Mouse (Mus musculus) left cerebral cortex, postnatal 10 days (tissue): ENCODE results near the gene Cd36. TPM values are rescaled to one million over a fixed set of nuclear protein-coding genes. Genes with fewer than 3 reads are reported as not detected.

ENCODE experiments used
- DNase-seq, 2 experiments: peaks; one replicate each; pipeline ENCODE4 v3.0.0; 2021 to 2022; ENCODE audit warnings: low spot score in 2 of 2, mixed read lengths in 1 of 2; ENCODE audit errors: extremely low spot score in 1 of 2
- intact Hi-C: fragments of 180-260 bp; cut with DNase I; formaldehyde crosslinking; loops from one replicate; pipeline ENCODE4 v1.15.1; 2025
- total RNA-seq, 2 experiments: library from RNA; stranded (reverse); gene quantifications; 2 replicates each; pipeline ENCODE4 v1.2.3; 2021

Cd36 gene
- total RNA-seq, 2 experiments from 2014 or later: 3.5 to 3.8 TPM

DNA sequence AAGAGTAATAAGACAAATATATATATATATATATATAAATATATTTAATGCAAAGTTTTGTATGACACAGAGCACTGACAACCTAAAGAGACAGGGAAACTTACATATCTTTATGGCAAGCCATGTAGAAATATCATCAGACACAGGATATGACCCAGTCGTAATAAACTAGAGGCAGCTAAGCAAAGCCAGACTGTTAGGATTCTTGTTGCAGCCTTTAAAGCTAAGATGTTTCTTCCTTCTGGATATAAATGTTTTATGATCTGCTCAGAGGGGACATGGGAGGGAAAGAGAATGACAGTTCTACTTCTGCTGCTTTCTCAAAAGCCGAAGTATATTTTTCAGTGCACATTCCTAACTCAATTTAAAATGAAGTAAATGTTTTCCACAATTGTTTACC lies 14.3 kb downstream of the Cd36 start:
- intact Hi-C loops: no loop called here

DNA sequence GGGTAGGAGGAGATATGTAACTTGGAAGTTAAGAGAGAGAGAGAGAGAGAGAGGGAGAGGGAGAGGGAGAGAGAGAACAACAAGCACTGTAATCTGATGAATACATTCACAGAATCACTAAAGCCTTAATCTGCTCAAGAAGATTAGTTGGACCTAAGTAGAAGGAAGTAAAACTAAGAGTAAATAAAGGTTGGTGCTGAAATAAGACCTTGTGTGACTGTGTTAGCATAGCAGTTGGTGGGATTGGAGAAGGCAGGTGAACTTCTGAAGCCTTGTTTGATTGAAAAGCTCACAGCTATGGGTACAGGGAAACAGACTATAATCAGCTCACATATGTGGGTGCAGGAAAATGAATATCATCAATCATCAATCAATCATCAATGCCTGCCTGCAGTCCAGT lies 23.2 kb downstream of the Cd36 start:
- DNase-seq: no peak
- intact Hi-C loops: no loop called here

More for the DNA sequence above, 14.3 kb downstream of the Cd36 start:
- DNase-seq: no peak

DNA sequence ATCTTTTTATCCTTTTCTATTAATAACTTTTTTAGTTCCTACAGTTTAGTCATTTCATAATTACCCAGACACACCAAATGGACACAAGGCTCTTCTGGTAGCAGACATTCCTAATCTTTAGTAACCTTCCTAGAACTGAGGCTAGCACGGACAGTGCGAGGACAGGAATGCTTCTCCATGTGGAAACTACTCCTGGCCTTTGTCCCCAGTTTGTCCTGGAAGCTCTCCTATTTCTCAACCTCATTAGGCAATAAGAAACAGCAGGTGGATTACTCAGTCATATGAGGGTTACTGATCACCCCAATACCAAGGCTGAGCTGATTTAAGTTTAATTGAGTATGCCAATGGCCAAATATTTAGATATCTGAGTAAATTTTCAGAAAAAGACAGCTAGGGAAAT lies 25.5 kb downstream of the Cd36 start:
- DNase-seq: no peak
- intact Hi-C loops: no loop called here

DNA sequence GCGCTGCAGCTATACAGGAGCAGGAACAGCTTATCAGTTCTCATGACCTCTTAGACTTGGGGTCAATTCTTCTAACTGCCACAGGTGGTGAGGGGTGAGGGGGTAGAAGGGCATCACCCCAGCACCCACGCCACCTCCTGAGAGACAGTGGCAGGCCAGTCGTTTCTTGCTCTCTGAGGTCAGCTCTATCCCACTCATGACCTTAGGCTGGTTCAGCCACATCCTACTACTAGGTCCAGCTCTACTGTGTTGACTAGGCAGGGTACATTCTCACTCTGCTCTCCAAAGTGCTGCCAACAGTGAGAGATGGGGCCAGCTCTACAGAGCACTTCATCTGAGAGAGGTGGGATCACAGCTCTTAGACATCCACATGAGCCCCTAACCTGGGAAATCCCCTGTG lies 30.2 kb downstream of the Cd36 start:
- DNase-seq: no peak
- intact Hi-C loops: no loop called here

DNA sequence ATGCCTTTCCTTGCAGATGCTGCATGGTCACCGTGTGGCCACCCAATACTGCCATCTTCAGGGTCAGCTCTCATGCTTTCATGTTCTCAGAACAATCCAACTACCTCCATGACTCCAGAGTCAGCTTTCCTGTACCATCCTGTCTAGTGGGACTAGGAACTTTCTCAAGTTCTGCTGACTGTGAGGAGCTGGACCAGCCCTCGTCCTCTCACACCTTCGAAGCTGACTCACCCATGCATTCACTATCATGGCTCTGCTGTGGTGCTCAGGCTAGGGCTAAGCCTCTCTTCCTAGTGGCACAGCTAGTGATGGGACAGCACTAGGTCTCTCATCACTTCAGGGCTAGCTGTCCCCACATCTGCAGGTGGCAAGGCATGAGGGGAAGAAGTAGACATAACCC lies 30.7 kb downstream of the Cd36 start:
- intact Hi-C loops: no loop called here
- no peak for DNase-seq

DNA sequence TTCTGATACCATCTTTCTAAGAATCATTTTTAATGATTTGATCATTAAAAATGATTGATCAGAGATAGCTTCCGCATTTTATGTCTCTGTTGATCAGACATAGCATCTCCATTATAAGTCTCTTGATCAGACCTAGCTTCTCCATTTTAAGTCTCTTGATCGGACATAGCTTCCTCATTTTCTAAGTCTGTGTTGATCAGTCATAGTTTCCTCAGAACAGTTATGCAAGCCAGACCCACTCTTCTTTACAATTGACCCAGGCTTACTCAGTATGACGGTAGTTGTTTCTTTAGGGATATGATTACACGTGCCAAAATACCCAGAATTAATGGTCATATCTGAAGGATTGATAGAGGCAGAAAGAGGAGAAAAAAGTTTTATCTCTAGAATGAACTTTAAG lies 31.3 kb downstream of the Cd36 start:
- DNase-seq: no peak
- intact Hi-C loops: no loop called here

DNA sequence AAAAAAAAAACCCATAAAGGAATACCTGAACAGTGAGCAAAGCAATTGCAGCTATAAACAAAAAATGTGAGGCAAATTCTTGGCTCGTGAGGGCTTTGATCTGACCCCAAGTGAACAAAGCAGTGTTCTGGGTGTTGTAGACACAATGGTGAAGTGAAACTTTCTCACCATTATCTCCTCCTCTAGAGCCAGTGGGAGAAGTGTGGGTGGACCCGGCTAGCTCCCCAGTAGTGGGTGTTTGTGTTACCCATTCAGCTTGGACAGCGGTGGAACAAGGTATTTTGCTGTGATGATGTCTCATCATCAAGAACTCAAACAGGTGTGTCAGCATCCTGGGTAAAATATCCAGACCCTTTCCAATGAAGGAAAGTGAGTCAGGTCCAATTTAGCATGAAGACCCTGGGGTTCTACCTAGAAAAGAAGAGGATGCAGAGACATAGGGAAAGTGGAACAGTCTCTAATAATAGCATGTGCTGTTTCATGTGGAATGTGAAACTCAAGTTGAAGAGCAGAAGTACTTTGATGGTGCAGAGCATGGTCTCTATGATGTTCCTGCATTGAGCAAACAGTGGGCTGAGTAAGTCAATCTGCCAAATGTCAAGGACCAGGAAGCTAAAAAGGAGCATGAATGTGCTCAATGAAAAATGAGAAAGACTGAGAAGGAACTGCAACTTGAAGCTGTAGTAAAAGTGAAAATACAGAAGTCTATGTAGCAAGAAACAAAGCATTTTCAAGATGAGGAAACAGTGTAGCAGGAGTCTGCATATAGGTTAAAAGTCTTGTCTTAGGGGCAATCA lies 34.3 kb downstream of the Cd36 start:
- intact Hi-C loops: no loop called here
- no peak for DNase-seq

DNA sequence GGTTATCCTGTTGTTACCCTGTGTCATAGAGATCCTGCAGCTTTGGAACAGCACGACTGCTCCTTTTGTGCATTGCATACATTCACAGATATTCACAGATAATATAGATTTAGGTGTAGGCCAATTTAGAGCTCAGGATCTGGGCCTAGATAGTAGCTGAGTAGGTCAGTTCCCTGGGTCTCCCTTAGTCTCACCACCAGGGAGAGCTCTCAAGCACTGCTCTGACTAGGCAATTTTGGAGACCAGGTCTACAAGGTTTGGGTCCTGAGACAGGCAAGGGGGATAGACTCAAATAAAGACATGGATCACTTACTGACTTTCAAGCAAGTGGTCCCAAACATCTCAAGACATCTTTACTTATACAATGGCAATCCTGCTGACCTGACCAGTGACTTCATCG lies 38.0 kb downstream of the Cd36 start:
- DNase-seq: no peak
- intact Hi-C loops: no loop called here

DNA sequence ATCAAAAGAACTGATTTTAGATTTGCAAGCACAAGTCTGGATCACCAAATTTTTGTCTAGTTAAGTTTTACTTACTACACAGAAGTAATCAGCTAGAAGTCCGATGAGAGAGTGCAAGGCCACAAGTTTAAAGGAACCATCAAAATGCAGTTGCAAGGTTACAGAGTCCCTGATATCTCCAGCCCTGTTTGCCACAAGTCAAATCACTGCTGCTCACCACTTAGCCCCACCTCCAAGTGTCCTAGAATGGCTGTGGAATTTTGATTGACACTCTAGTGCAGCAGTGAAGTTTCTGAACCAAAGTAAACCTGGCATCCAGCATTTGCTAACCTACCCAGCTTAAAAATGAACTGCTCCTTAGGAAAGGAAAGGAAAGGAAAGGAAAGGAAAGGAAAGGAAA lies 39.0 kb downstream of the Cd36 start:
- no peak for DNase-seq
- intact Hi-C loops: no loop called here

DNA sequence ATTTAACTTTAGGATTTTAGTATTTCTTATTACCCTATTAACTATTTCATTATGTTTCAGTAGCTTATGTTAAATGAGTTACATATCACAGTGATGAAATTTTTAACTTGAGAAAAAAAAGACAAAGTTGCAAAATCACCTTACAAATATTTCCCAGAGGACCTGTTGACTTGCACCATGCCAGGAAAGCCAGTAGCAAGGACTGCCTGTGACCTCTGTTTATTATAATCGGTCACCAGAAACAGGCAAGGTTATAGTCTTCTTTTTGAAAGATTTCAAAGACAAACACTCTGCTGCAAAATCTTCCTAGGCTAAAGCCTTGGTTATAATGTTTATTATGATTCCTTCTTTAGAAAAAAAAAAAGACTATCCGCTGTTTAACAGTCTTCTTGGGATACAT lies 39.9 kb downstream of the Cd36 start:
- intact Hi-C loops: no loop called here
- DNase-seq: no peak

DNA sequence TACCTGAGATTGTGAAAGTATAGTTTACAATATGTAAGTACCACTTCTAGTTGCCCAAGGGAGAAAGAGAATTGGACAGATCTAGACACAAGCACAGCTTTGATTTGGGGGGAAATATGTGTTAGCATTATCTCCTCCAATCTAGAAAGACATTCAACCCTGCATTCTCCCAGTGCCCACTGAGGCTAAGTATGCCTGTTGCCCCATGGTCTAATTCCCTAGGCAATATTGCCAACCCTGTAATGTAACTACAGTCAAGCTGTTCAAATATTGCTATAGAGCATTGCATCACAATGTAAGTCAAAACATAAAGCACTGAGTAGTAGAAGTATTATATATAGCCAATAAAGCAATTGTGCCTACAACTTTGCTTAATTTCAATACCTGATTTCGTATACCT lies 40.3 kb downstream of the Cd36 start:
- no peak for DNase-seq
- intact Hi-C loops: no loop called here

DNA sequence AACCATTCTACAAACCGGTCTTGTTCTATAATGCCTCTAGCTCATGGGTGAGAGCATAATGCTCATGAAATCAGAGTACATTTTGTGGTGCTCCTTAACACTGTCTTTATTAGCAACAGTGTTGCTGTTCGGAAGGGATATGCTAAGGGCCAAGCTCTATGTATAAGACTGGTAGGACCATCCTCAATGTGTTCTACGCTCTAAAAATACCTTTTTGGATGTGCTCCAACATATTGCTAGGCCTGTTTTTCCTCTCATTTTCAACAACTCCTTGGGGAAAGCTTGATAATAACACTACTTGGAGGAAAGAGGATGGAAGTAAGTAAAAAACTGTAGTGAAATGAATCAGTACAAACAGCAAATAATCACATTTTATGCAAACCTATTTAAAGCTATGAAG lies 44.7 kb downstream of the Cd36 start:
- DNase-seq: no peak
- intact Hi-C loops: no loop called here

DNA sequence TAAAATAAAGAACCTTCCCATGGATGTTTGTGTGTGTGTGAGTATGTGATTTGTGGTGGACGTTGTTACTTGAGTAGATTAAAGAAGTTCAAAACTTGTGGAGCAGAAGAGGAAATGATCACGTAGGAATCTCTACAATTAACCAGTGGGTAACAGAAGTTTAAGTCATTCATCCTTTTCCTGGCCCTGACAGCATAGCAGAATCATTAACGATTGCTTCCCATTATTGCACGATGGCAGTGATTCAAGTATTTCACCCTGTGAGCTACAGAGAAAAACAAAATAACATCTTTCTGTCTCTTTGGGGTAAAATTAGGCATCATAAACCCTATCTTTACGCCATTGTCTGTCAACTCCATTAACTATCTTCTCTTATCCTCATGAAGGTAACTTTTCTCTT lies 45.3 kb downstream of the Cd36 start:
- DNase-seq: no peak
- intact Hi-C loops: no loop called here

DNA sequence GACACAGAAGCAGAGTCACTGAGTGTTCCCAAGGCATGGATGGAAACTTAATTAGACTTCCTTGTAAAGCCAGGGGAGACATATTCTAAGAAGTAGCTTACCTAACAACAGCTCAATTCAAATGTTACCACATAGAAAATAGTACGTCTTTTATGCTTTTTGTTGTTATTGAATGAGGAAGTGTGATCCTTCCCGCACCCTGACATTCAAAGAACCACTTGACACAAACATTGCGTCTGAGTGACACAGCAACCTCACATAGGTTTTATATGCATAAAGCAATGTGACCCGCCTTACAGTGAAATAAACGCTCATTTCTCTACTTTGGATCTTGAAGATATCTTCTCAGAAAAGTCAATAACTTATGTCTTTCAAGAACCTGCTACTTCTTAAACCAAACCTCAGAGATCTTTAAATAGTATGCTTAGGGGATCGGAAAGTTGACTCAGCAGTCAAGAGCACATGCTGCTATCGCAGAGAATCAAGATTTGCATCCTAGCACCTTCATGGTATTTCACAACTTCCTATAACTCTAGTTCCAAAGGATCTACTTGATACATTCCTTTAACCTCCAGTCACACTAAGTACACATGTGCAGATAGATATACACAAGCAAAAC lies 46.4 kb downstream of the Cd36 start:
- DNase-seq: no peak
- intact Hi-C loops: no loop called here

DNA sequence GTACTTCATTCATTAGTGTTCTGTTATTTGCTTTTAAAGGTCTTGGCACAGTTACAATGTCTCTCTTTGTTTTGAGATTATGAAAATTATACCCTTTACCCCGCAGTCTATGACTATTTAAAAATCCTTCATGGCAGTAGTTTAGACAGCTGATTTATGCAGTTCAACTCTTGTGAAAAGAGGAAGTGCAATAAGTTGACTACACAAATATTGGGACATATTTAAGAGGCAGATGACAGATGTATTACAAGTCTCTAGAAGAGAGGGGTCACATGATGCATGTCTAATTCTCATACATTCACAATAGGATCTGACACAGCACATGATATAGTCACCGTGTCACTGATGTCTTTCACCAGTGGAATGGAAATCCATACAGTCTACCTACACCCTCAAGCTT lies 49.1 kb downstream of the Cd36 start:
- intact Hi-C loops: no loop called here
- no peak for DNase-seq

DNA sequence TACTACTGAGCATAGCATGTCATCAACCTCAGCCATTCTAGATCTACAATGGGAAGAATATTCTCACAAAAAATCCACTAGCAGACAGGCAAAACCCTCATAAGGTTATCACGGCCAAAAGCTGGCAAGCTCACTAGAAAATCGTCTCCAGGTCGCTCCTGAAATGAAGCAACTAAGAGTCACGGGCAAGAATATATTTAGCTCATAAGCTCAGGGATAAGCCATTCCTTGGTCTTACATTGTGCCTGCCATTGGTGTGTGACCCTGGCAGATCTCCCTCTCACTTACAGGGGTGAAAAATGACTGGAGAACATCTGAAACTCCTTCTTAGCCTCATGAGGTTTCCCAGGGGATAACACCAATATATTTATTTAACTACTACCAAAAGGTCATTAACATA lies 52.2 kb downstream of the Cd36 start:
- intact Hi-C loops: no loop called here
- DNase-seq: no peak

DNA sequence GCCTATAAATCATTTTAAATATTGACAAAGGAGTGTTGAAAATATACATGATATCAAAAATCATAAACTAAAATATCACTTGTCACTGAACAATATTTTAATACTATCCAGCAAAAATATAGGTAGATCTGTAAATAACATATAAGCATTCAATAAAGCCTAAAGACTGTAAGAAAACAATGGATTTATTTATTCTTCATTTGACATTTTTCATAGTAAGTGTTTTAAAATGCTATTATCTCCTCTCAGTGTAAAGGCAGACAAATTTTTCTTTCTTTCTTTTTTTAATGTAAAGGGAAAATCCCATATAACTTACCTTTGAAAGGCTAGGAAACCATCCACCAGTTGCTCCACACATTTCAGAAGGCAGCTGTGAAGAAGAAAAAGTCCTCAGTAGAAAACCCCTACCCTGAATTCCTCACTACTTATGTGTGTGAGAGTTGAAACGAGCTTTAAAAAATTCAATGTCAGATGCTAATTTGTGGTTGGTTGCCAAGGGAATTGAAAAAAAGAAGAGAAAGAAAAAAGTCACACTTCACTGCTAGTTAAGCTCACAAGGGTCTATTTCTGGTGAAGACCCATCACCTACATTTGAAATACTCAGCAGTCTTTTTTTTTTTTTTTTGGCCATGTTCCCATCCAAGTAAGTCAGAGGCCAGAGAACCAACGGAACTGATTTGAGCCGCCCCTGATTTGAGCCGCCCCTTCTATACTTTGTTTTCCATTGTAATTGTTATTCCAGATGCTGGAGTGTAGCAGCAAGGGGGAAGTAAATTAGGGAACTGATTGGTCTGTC lies 53.1 kb downstream of the Cd36 start:
- intact Hi-C loops: no loop called here
- no peak for DNase-seq

DNA sequence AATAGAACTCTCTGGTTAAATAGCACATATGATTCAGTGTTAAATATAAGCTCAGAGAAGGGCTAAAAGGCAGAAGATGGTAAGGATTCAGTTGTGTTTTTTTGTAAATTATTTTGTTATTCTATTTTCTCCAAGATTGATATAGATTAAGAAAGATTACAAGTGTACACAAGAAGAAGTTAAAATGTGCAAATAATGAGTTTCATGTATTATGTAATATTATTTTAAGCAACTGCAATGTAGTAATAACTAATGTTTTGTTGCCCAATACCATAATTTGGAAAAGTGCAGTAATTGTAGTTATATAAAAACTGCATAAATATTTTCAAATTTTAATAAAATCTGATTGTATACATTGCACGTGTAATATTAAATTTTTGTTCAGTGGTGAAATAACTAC lies 54.8 kb downstream of the Cd36 start:
- intact Hi-C loops: no loop called here
- DNase-seq: no peak

DNA sequence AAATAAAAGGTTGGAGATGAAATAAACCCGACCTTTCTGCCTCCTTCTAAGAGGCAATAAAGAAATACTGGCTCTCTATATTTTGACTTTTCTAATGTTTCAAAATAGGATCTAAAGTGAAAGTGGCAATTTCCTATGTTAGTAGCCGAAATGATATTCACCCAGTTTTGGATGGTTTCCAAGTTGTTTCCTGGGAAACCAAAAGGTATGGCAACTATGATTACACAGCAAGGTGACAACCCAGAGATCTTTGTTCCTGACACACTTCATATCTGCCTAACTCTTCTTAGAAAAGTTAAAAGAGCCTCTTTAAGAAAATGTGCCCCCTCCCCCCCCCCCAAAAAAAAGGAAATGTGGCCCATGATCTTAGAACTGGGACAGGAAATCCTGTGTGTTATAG lies 58.1 kb downstream of the Cd36 start:
- intact Hi-C loops: no loop called here
- no peak for DNase-seq
